In genomic region chr3:69403196-69403595, GRCm38 (mm10) we compare ENCODE assay signal across 22 mouse cellular contexts.
DNase-seq lines count a peak whose midpoint lies in the region; ATAC-seq and TF ChIP-seq lines count a peak whose summit lies in the region.
"Had no signal": no experiment of that assay in that cellular context is flagged by ENCODE, and none has a peak within 500 bp of the region (broad histone marks: within the 10 kb centered on the region; RNA-seq: fewer than 3 reads in every experiment).

No protein-coding gene starts in this region.

- no peaks in the 10 kb centered on the region for H3K36me3 ChIP-seq in intestine, embryonic 14.5 days (ENCODE audit: control insufficient read depth, insufficient read depth, low read length)
- H3K36me3 ChIP-seq in intestine, embryonic 15.5 days, result no peaks in the 10 kb centered on the region
- no peaks in the 10 kb centered on the region for H3K36me3 ChIP-seq in liver, postnatal 0 days (replicated peaks; ENCODE audit: insufficient read depth, low read length)
- H3K36me3 ChIP-seq in neural tube, embryonic 15.5 days, result no peaks in the 10 kb centered on the region
- H3K36me3 ChIP-seq: embryonic facial prominence, embryonic 10.5 days; embryonic facial prominence, embryonic 12.5 days; forebrain, embryonic 15.5 days had no signal

- no peaks in the 10 kb centered on the region for H3K9me3 ChIP-seq in intestine, embryonic 14.5 days (ENCODE audit: control insufficient read depth, low read length)
- H3K9me3 ChIP-seq in intestine, embryonic 15.5 days, result no peaks in the 10 kb centered on the region
- no peaks in the 10 kb centered on the region for H3K9me3 ChIP-seq in liver, postnatal 0 days (ENCODE audit: low read length)
- H3K9me3 ChIP-seq in neural tube, embryonic 15.5 days (replicated peaks), result no peaks in the 10 kb centered on the region; the same call in 1 of the 2 replicates
- H3K9me3 ChIP-seq: embryonic facial prominence, embryonic 10.5 days; embryonic facial prominence, embryonic 12.5 days; forebrain, embryonic 13.5 days; forebrain, embryonic 15.5 days; G1E had no signal

- WGBS in intestine, embryonic 14.5 days, result 90% methylated on average over 5 of the region's 5 CpGs
- 90% methylated on average over 5 of the region's 5 CpGs for WGBS in intestine, embryonic 15.5 days
- 91% methylated on average over 5 of the region's 5 CpGs for WGBS in liver, postnatal 0 days (ENCODE audit: insufficient replicate concordance)
- WGBS in neural tube, embryonic 15.5 days, result 88% methylated on average over 5 of the region's 5 CpGs

- no peak overlapping the region for H3K4me2 ChIP-seq in intestine, embryonic 14.5 days (ENCODE audit: low read length)
- H3K4me2 ChIP-seq in intestine, embryonic 15.5 days (replicated peaks), result no peak overlapping the region
- H3K4me2 ChIP-seq in liver, postnatal 0 days (ENCODE audit: low read depth, low read length), result no peak overlapping the region
- H3K4me2 ChIP-seq in neural tube, embryonic 15.5 days, result no peak overlapping the region
- H3K4me2 ChIP-seq: embryonic facial prominence, embryonic 12.5 days; forebrain, embryonic 13.5 days; forebrain, embryonic 15.5 days had no signal

- TF ChIP-seq CTCF in liver, postnatal 0 days (IDR thresholded peaks at IDR 0.05; ENCODE audit: low read depth), result no peak

- no peak overlapping the region for H3K4me3 ChIP-seq in intestine, embryonic 14.5 days (ENCODE audit: low read depth, low read length)
- H3K4me3 ChIP-seq in intestine, embryonic 15.5 days (replicated peaks), result no peak overlapping the region
- no peak overlapping the region for H3K4me3 ChIP-seq in liver, postnatal 0 days (ENCODE audit: low read depth, low read length)
- no peak overlapping the region for H3K4me3 ChIP-seq in neural tube, embryonic 15.5 days (replicated peaks)
- H3K4me3 ChIP-seq: embryonic facial prominence, embryonic 10.5 days; embryonic facial prominence, embryonic 12.5 days; forebrain, embryonic 13.5 days; forebrain, embryonic 15.5 days had no signal

- TF ChIP-seq EP300 in liver, postnatal 0 days (IDR thresholded peaks at IDR 0.05; ENCODE audit: low read depth), result no peak

- no peak for ATAC-seq in intestine, embryonic 14.5 days (replicated peaks; ENCODE audit: low FRiP score, low TSS enrichment, low read depth)
- ATAC-seq in intestine, embryonic 15.5 days, result no peak
- ATAC-seq in liver, postnatal 0 days, result peak; percentile 50; the same call in 1 of the 2 replicates
- ATAC-seq in neural tube, embryonic 15.5 days (ENCODE audit: low FRiP score), result no peak
- ATAC-seq: forebrain, embryonic 13.5 days; forebrain, embryonic 15.5 days; forebrain, postnatal 0 days had no signal

- DNase-seq in intestine, embryonic 14.5 days (ENCODE audit: low spot score), result peak; percentile 21
- no peak for DNase-seq in liver, postnatal 0 days
- DNase-seq in liver, result no peak
- DNase-seq in NIH3T3 (ENCODE audit: low read depth), result peak; percentile 22
- DNase-seq: adrenal gland, adult 8-10 months; adrenal gland, postnatal 14 days; adrenal gland, postnatal 36 days; B cell, adult 2 months; cerebellum, adult 11-12 months; cerebellum, adult 2 months; cerebellum, adult 9-10 months; cerebellum, postnatal 10 days; cerebellum, postnatal 25 days; forebrain, postnatal 0 days had no signal

- no peak overlapping the region for H3K9ac ChIP-seq in intestine, embryonic 14.5 days (ENCODE audit: low read length)
- no peak overlapping the region for H3K9ac ChIP-seq in intestine, embryonic 15.5 days
- no peak overlapping the region for H3K9ac ChIP-seq in liver, postnatal 0 days (replicated peaks)
- H3K9ac ChIP-seq in neural tube, embryonic 15.5 days (replicated peaks), result no peak overlapping the region
- H3K9ac ChIP-seq: embryonic facial prominence, embryonic 12.5 days; forebrain, embryonic 13.5 days; forebrain, embryonic 15.5 days; forebrain, postnatal 0 days had no signal

- no peak overlapping the region for H3K27ac ChIP-seq in intestine, embryonic 14.5 days (ENCODE audit: low read depth)
- H3K27ac ChIP-seq in intestine, embryonic 15.5 days, result no peak overlapping the region
- no peak overlapping the region for H3K27ac ChIP-seq in liver, postnatal 0 days (ENCODE audit: low read depth)
- no peak overlapping the region for H3K27ac ChIP-seq in neural tube, embryonic 15.5 days (replicated peaks)
- H3K27ac ChIP-seq: embryonic facial prominence, embryonic 10.5 days; embryonic facial prominence, embryonic 12.5 days; forebrain, embryonic 13.5 days; forebrain, embryonic 15.5 days had no signal

- H3K27me3 ChIP-seq in intestine, embryonic 14.5 days (replicated peaks; ENCODE audit: control insufficient read depth, insufficient read depth, low read length), result no peaks in the 10 kb centered on the region
- no peaks in the 10 kb centered on the region for H3K27me3 ChIP-seq in intestine, embryonic 15.5 days (replicated peaks)
- H3K27me3 ChIP-seq in liver, postnatal 0 days (ENCODE audit: insufficient read depth, low read length), result no peaks in the 10 kb centered on the region
- H3K27me3 ChIP-seq in neural tube, embryonic 15.5 days (replicated peaks), result peaks cover 8% of the 10 kb centered on the region
- H3K27me3 ChIP-seq: CH12.LX; embryonic facial prominence, embryonic 12.5 days; forebrain, embryonic 13.5 days; forebrain, embryonic 15.5 days had no signal

- no peaks in the 10 kb centered on the region for H3K4me1 ChIP-seq in intestine, embryonic 14.5 days (replicated peaks; ENCODE audit: control insufficient read depth, insufficient read depth, low read length)
- no peaks in the 10 kb centered on the region for H3K4me1 ChIP-seq in intestine, embryonic 15.5 days (replicated peaks)
- H3K4me1 ChIP-seq in liver, postnatal 0 days (ENCODE audit: insufficient read depth), result no peaks in the 10 kb centered on the region
- H3K4me1 ChIP-seq in neural tube, embryonic 15.5 days, result no peaks in the 10 kb centered on the region
- H3K4me1 ChIP-seq: embryonic facial prominence, embryonic 12.5 days; forebrain, embryonic 15.5 days had no signal

Comparison
In these comparisons a context has a peak if more than half of its experiments do, and no peak if none do; other contexts are left out.
1. DNase-seq: peak in intestine, embryonic 14.5 days (single experiment) and NIH3T3 (single experiment); none in liver, postnatal 0 days (single experiment) and liver (single experiment).